In genomic region chr2:119019538-119019937, GRCm38 (mm10) we compare ENCODE assay signal across 15 mouse cellular contexts. TPM values are rescaled to one million over a fixed set of nuclear protein-coding genes. Genes with fewer than 3 reads are reported as not detected.
A peak's percentile ranks its signal among the peaks of the same experiment; 100 is the strongest.
DNase-seq lines count a peak whose midpoint lies in the region; ATAC-seq and TF ChIP-seq lines count a peak whose summit lies in the region.
"Had no signal": no experiment of that assay in that cellular context is flagged by ENCODE, and none has a peak within 500 bp of the region (broad histone marks: within the 10 kb centered on the region; RNA-seq: fewer than 3 reads in every experiment).

No protein-coding gene starts in this region.

- intact Hi-C loops in left cerebral cortex, postnatal 36 days (cut with DNase I): no loop called here

- WGBS in kidney, embryonic 14.5 days: 62% methylated on average over 4 of the region's 4 CpGs
- WGBS in forebrain, embryonic 15.5 days: 25% methylated on average over 4 of the region's 4 CpGs
- 52% methylated on average over 4 of the region's 4 CpGs for WGBS in limb, embryonic 14.5 days

- peaks cover 11% of the 10 kb centered on the region; the same call in 1 of the 2 replicates for H3K4me1 ChIP-seq in kidney, embryonic 14.5 days (ENCODE audit: control insufficient read depth, insufficient read depth, low read length)
- H3K4me1 ChIP-seq in forebrain, embryonic 15.5 days: peaks cover 8% of the 10 kb centered on the region
- peaks cover 7% of the 10 kb centered on the region; the same call in 1 of the 2 replicates for H3K4me1 ChIP-seq in limb, embryonic 14.5 days (ENCODE audit: control insufficient read depth, insufficient read depth, low read length)

- TF ChIP-seq CTCF in brain, embryonic 14.5 days (IDR thresholded peaks at IDR 0.05; ENCODE audit: borderline replicate concordance, extremely low read depth, insufficient read depth, insufficient read length): no peak

- H3K4me2 ChIP-seq in kidney, embryonic 14.5 days (replicated peaks; ENCODE audit: low read depth, low read length): no peak overlapping the region
- H3K4me2 ChIP-seq in forebrain, embryonic 15.5 days (replicated peaks): no peak overlapping the region
- H3K4me2 ChIP-seq in limb, embryonic 14.5 days (replicated peaks; ENCODE audit: low read depth, low read length, severe bottlenecking): no peak overlapping the region

- no peak overlapping the region for H3K4me3 ChIP-seq in kidney, embryonic 14.5 days (ENCODE audit: low read length)
- H3K4me3 ChIP-seq in forebrain, embryonic 15.5 days: no peak overlapping the region
- H3K4me3 ChIP-seq in limb, embryonic 14.5 days (replicated peaks; ENCODE audit: low read length): no peak overlapping the region
- H3K4me3 ChIP-seq: embryonic facial prominence, embryonic 15.5 days; heart, embryonic 15.5 days; lung, embryonic 15.5 days had no signal

- TF ChIP-seq POLR2A in brain, embryonic 14.5 days (IDR thresholded peaks at IDR 0.05; ENCODE audit: borderline replicate concordance, extremely low read depth, insufficient read depth, insufficient read length, poor library complexity, severe bottlenecking): no peak
- no peak for TF ChIP-seq POLR2A in limb, embryonic 14.5 days (IDR thresholded peaks at IDR 0.05; ENCODE audit: borderline replicate concordance, extremely low read depth, insufficient read depth, insufficient read length)

- 0 out of 2 replicates have a peak overlapping the region, but pooled peaks have one; percentile 7 for H3K9ac ChIP-seq in kidney, embryonic 14.5 days (ENCODE audit: low read depth, low read length)
- H3K9ac ChIP-seq in forebrain, embryonic 15.5 days (replicated peaks): no peak overlapping the region
- peak overlapping the region; percentile 40; the same call in 1 of the 2 replicates for H3K9ac ChIP-seq in limb, embryonic 14.5 days (ENCODE audit: low read depth, low read length, severe bottlenecking)
- H3K9ac ChIP-seq: embryonic facial prominence, embryonic 15.5 days; lung, embryonic 15.5 days had no signal

- no peak for ATAC-seq in kidney, embryonic 14.5 days (ENCODE audit: low FRiP score, low TSS enrichment)
- peak; percentile 49; the same call in 1 of the 2 replicates for ATAC-seq in forebrain, embryonic 15.5 days (replicated peaks)
- ATAC-seq in limb, embryonic 14.5 days (ENCODE audit: low FRiP score, low read depth): no peak
- no peak for ATAC-seq in megakaryocyte-erythroid progenitor cell, adult 5-6 weeks (replicated peaks; ENCODE audit: low FRiP score, low TSS enrichment, poor library complexity, severe bottlenecking)
- ATAC-seq: inflammation-experienced regulatory T-cells, adult 6 months had no signal

- H3K27ac ChIP-seq in kidney, embryonic 14.5 days (ENCODE audit: low read depth, low read length): no peak overlapping the region
- peak overlapping the region; percentile 80 for H3K27ac ChIP-seq in forebrain, embryonic 15.5 days (replicated peaks)
- H3K27ac ChIP-seq in limb, embryonic 14.5 days (replicated peaks; ENCODE audit: low read depth, low read length): no peak overlapping the region

- DNase-seq in kidney, postnatal 14 days: no peak
- DNase-seq in brain, embryonic 14.5 days (ENCODE audit: low read depth): peak; percentile 82
- peak; percentile 27 for DNase-seq in limb, embryonic 14.5 days (ENCODE audit: low spot score)
- no peak for DNase-seq in thymus, postnatal 0 days (ENCODE audit: low spot score)
- DNase-seq in left cerebral cortex, postnatal 36 days (ENCODE audit: low spot score in 2 of 2): no peak
- DNase-seq: adrenal gland, postnatal 36 days; cerebellum, postnatal 36 days; liver had no signal

- H3K36me3 ChIP-seq in kidney, embryonic 14.5 days (ENCODE audit: control insufficient read depth, insufficient read depth, low read length): peaks cover 22% of the 10 kb centered on the region
- peaks cover 33% of the 10 kb centered on the region for H3K36me3 ChIP-seq in forebrain, embryonic 15.5 days
- peaks cover 26% of the 10 kb centered on the region for H3K36me3 ChIP-seq in limb, embryonic 14.5 days (ENCODE audit: control insufficient read depth, insufficient read depth, low read length)

- peaks cover 4% of the 10 kb centered on the region; the same call in 1 of the 2 replicates for H3K9me3 ChIP-seq in kidney, embryonic 14.5 days (ENCODE audit: control insufficient read depth, low read length)
- H3K9me3 ChIP-seq in forebrain, embryonic 15.5 days: no peaks in the 10 kb centered on the region
- no peaks in the 10 kb centered on the region for H3K9me3 ChIP-seq in limb, embryonic 14.5 days (ENCODE audit: control insufficient read depth, low read length)
- H3K9me3 ChIP-seq: heart, embryonic 15.5 days; lung, embryonic 15.5 days had no signal

- H3K27me3 ChIP-seq in kidney, embryonic 14.5 days (ENCODE audit: control insufficient read depth, insufficient read depth, low read length): no peaks in the 10 kb centered on the region
- H3K27me3 ChIP-seq in forebrain, embryonic 15.5 days: no peaks in the 10 kb centered on the region
- H3K27me3 ChIP-seq in limb, embryonic 14.5 days (ENCODE audit: control insufficient read depth, insufficient read depth, low read length): no peaks in the 10 kb centered on the region
- H3K27me3 ChIP-seq: embryonic facial prominence, embryonic 15.5 days; heart, embryonic 15.5 days; lung, embryonic 15.5 days had no signal

RNA-seq across cellular contexts. Expression of gene Ccdc32, which starts 9.7 kb away (rescaled TPM):
- 19.9 and 22.0 TPM in 2 replicates for polyA plus RNA-seq in kidney, embryonic 14.5 days (2014; fragmentation: Nextera tagmentation; extraction: Ambion mirVana)
- polyA plus RNA-seq in brain, embryonic 14.5 days (2012; rRNA removed): 20.9 and 23.0 TPM in 2 replicates
- 38.3 and 43.3 TPM in 2 replicates for polyA plus RNA-seq in forebrain, embryonic 15.5 days (2015; fragmentation: Nextera tagmentation; extraction: Ambion mirVana)
- 13.5 and 14.6 TPM in 2 replicates for polyA plus RNA-seq in limb, embryonic 14.5 days (2012; rRNA removed)
- 21.5 and 23.5 TPM in 2 replicates for polyA plus RNA-seq in limb, embryonic 14.5 days (2014; fragmentation: Nextera tagmentation; extraction: Ambion mirVana)
- 20.5 and 21.3 TPM in 2 replicates for polyA plus RNA-seq in thymus, postnatal 0 days (2015; fragmentation: Nextera tagmentation; extraction: Ambion mirVana)
- 15.1 and 18.7 TPM in 2 replicates for total RNA-seq in megakaryocyte-erythroid progenitor cell, adult 5-6 weeks (2014; fragmentation: Nextera tagmentation)
- total RNA-seq in megakaryocyte-erythroid progenitor cell, adult 5-6 weeks (2017): 16.6 and 18.7 TPM in 2 replicates
- total RNA-seq in left cerebral cortex, postnatal 36 days (2021): 10 to 100 TPM; 50.2 to 52.7 TPM

RNA-seq across cellular contexts. Expression of gene Rpusd2, which starts 15.1 kb away (rescaled TPM):
- 5.8 and 6.0 TPM in 2 replicates for polyA plus RNA-seq in kidney, embryonic 14.5 days (2014; fragmentation: Nextera tagmentation; extraction: Ambion mirVana)
- 8.0 and 8.4 TPM in 2 replicates for polyA plus RNA-seq in brain, embryonic 14.5 days (2012; rRNA removed)
- 4.6 and 5.4 TPM in 2 replicates for polyA plus RNA-seq in forebrain, embryonic 15.5 days (2015; fragmentation: Nextera tagmentation; extraction: Ambion mirVana)
- polyA plus RNA-seq in limb, embryonic 14.5 days (2012; rRNA removed): 6.0 and 6.2 TPM in 2 replicates
- 3.6 and 3.8 TPM in 2 replicates for polyA plus RNA-seq in limb, embryonic 14.5 days (2014; fragmentation: Nextera tagmentation; extraction: Ambion mirVana)
- 4.0 and 5.4 TPM in 2 replicates for polyA plus RNA-seq in thymus, postnatal 0 days (2015; fragmentation: Nextera tagmentation; extraction: Ambion mirVana)
- 19.0 and 25.4 TPM in 2 replicates for total RNA-seq in megakaryocyte-erythroid progenitor cell, adult 5-6 weeks (2014; fragmentation: Nextera tagmentation)
- 20.1 and 23.0 TPM in 2 replicates for total RNA-seq in megakaryocyte-erythroid progenitor cell, adult 5-6 weeks (2017)
- 1 to 10 TPM; 8.0 to 8.4 TPM for total RNA-seq in left cerebral cortex, postnatal 36 days (2021)

RNA-seq across cellular contexts. Expression of gene Knl1, which starts 27.4 kb away (rescaled TPM):
- 48.3 and 49.1 TPM in 2 replicates for polyA plus RNA-seq in kidney, embryonic 14.5 days (2014; fragmentation: Nextera tagmentation; extraction: Ambion mirVana)
- polyA plus RNA-seq in brain, embryonic 14.5 days (2012; rRNA removed): 2.4 and 3.3 TPM in 2 replicates
- 29.3 and 33.4 TPM in 2 replicates for polyA plus RNA-seq in forebrain, embryonic 15.5 days (2015; fragmentation: Nextera tagmentation; extraction: Ambion mirVana)
- 3.6 and 5.5 TPM in 2 replicates for polyA plus RNA-seq in limb, embryonic 14.5 days (2012; rRNA removed)
- 34.5 and 37.1 TPM in 2 replicates for polyA plus RNA-seq in limb, embryonic 14.5 days (2014; fragmentation: Nextera tagmentation; extraction: Ambion mirVana)
- 79.5 and 108 TPM in 2 replicates for polyA plus RNA-seq in thymus, postnatal 0 days (2015; fragmentation: Nextera tagmentation; extraction: Ambion mirVana)
- total RNA-seq in megakaryocyte-erythroid progenitor cell, adult 5-6 weeks (2014; fragmentation: Nextera tagmentation): 79.0 and 81.2 TPM in 2 replicates
- 89.9 and 91.0 TPM in 2 replicates for total RNA-seq in megakaryocyte-erythroid progenitor cell, adult 5-6 weeks (2017)
- total RNA-seq in left cerebral cortex, postnatal 36 days (2021): 1 to 10 TPM in 1 of 2 experiments, under 1 TPM in 1; 0.16 to 1.2 TPM

Comparison
In these comparisons a context has a peak if more than half of its experiments do, and no peak if none do; other contexts are left out.
1. DNase-seq: peak in brain, embryonic 14.5 days (single experiment) and limb, embryonic 14.5 days (single experiment); none in kidney, postnatal 14 days (single experiment), thymus, postnatal 0 days (single experiment) and left cerebral cortex, postnatal 36 days (0 of 2).